Mouse (Mus musculus) liver, adult 2 months (tissue): ENCODE results near the gene Fgfr2. TPM values are rescaled to one million over a fixed set of nuclear protein-coding genes. Genes with fewer than 3 reads are reported as not detected.

Experiments
- DNase-seq: peaks from one replicate; pipeline ENCODE4 v3.0.0-alpha.2; 2011; ENCODE audit warnings: low read depth, low spot score; ENCODE audit errors: extremely low read depth
- H3K27ac ChIP-seq: fragments of 200-500 bp; replicated peaks from 2 replicates; pipeline ENCODE4 v1.5.1; 2012; ENCODE audit warnings: low read depth, mild to moderate bottlenecking, control low read depth, inconsistent platforms, low read length; ENCODE audit not compliant: insufficient read depth
- H3K27me3 ChIP-seq: fragments of 200-500 bp; 2 replicates; pipeline ENCODE4 v1.6.1; 2012; ENCODE audit warnings: mild to moderate bottlenecking, moderate library complexity, low read length, inconsistent platforms; ENCODE audit not compliant: control insufficient read depth, insufficient read depth
- H3K36me3 ChIP-seq: fragments of 200-500 bp; 2 replicates; pipeline ENCODE4 v1.6.1; 2012; ENCODE audit warnings: low read length, inconsistent platforms; ENCODE audit not compliant: control insufficient read depth, insufficient read depth
- H3K4me1 ChIP-seq: fragments of 200-500 bp; 2 replicates; pipeline ENCODE4 v1.6.1; 2011; ENCODE audit warnings: low read length; ENCODE audit not compliant: control insufficient read depth, insufficient read depth
- H3K4me3 ChIP-seq: fragments of 200-500 bp; 2 replicates; pipeline ENCODE4 v1.5.1; 2011; ENCODE audit warnings: low read depth, mild to moderate bottlenecking, control low read depth, low read length, moderate library complexity; ENCODE audit not compliant: insufficient read depth
- H3K79me2 ChIP-seq: fragments of 200-500 bp; 2 replicates; pipeline ENCODE4 v1.6.1; 2012; ENCODE audit warnings: inconsistent platforms, mild to moderate bottlenecking, low read length, moderate library complexity; ENCODE audit not compliant: control insufficient read depth, insufficient read depth
- H3K9ac ChIP-seq: fragments of 200-500 bp; 2 replicates; pipeline ENCODE4 v1.6.1; 2012; ENCODE audit warnings: low read depth, mild to moderate bottlenecking, control low read depth, inconsistent platforms, low read length
- CTCF ChIP-seq: fragments of 200-500 bp; IDR thresholded peaks from 2 replicates; pipeline ENCODE4 v1.5.1; 2011; ENCODE audit warnings: low read depth, low read length, control low read depth
- POLR2A ChIP-seq: fragments of 200-500 bp; IDR thresholded peaks from 2 replicates; pipeline ENCODE4 v1.6.1; 2011; ENCODE audit warnings: low read length, control low read depth; ENCODE audit not compliant: insufficient read depth; ENCODE audit errors: extremely low read depth
- WGBS: fragments of 180-500 bp; shearing (Covaris S2); methylation state at CpG from one replicate; pipeline ENCODE4 v1.1.7; 2018; 5-methylcytosine and 5-hydroxymethylcytosine counted together
- polyA plus RNA-seq: library from polyadenylated mRNA; depleted of rRNA; stranded (reverse); fragments of >200 nt; gene quantifications from 2 replicates; pipeline ENCODE4 v1.2.3, GENCODE M21; 2012
- total RNA-seq: library from RNA; depleted of rRNA; stranded (reverse); fragments of >200 nt; gene quantifications from 2 replicates; pipeline ENCODE4 v1.2.3, GENCODE M21; 2014

Gene Fgfr2
- total and polyA plus RNA-seq, 2 experiments, result 16.7 to 35.2 TPM

- DNase-seq, result no peak
- Histone ChIP-seq H3K27me3 (no peaks in the 10 kb centered on the region), H3K4me3 (no peak overlapping the region), H3K36me3 (no peaks in the 10 kb centered on the region), H3K4me1 (no peaks in the 10 kb centered on the region), H3K27ac (no peak overlapping the region), H3K79me2 (no peaks in the 10 kb centered on the region), H3K9ac (no peak overlapping the region)
- TF ChIP-seq CTCF, result no peak
- WGBS, result 72% methylated on average over 16 of the region's 16 CpGs
Measured at GRCm38 (mm10) chr7:131776191-131776752, 1346.9 kb downstream of the Fgfr2 start.

- Histone ChIP-seq H3K79me2 (no peaks in the 10 kb centered on the region), H3K36me3 (no peaks in the 10 kb centered on the region), H3K9ac (no peak overlapping the region), H3K4me1 (no peaks in the 10 kb centered on the region), H3K27me3 (no peaks in the 10 kb centered on the region), H3K27ac (no peak overlapping the region), H3K4me3 (no peak overlapping the region)
- no peak for DNase-seq
- TF ChIP-seq CTCF, result no peak; the same call in 1 of the 2 replicates
- TF ChIP-seq POLR2A, result no peak
- 97% methylated on average over 3 of the region's 3 CpGs for WGBS
Measured at GRCm38 (mm10) chr7:131757922-131758321, 1365.2 kb downstream of the Fgfr2 start.

- no peaks in the 10 kb centered on the region for H3K27me3 ChIP-seq
- no peak for TF ChIP-seq CTCF
- no peak for TF ChIP-seq POLR2A
- H3K9ac ChIP-seq, result no peak overlapping the region
- H3K79me2 ChIP-seq, result no peaks in the 10 kb centered on the region
- H3K27ac ChIP-seq, result no peak overlapping the region
- no peak overlapping the region for H3K4me3 ChIP-seq
- H3K4me1 ChIP-seq, result no peaks in the 10 kb centered on the region
- WGBS, result 72% methylated on average over 16 of the region's 16 CpGs
- DNase-seq, result no peak
- no peaks in the 10 kb centered on the region for H3K36me3 ChIP-seq
Measured at GRCm38 (mm10) chr7:131747152-131748010, 1375.8 kb downstream of the Fgfr2 start.

GRCm38 (mm10) chr7:131746752-131747151 lies 1376.4 kb downstream of the Fgfr2 start:
- Histone ChIP-seq H3K9ac (no peak overlapping the region), H3K27ac (no peak overlapping the region), H3K27me3 (no peaks in the 10 kb centered on the region), H3K36me3 (no peaks in the 10 kb centered on the region), H3K4me3 (no peak overlapping the region), H3K79me2 (no peaks in the 10 kb centered on the region), H3K4me1 (no peaks in the 10 kb centered on the region)
- peak; percentile 9 for DNase-seq
- TF ChIP-seq POLR2A, result no peak
- no peak for TF ChIP-seq CTCF
- WGBS, result 10% methylated on average over 9 of the region's 9 CpGs

GRCm38 (mm10) chr7:131743193-131743592 lies 1380.0 kb downstream of the Fgfr2 start:
- TF ChIP-seq POLR2A, result no peak
- no peak for TF ChIP-seq CTCF
- Histone ChIP-seq H3K27ac (no peak overlapping the region), H3K27me3 (no peaks in the 10 kb centered on the region), H3K79me2 (no peaks in the 10 kb centered on the region), H3K4me3 (no peak overlapping the region), H3K4me1 (no peaks in the 10 kb centered on the region), H3K36me3 (no peaks in the 10 kb centered on the region), H3K9ac (no peak overlapping the region)
- WGBS, result 67% methylated on average over 8 of the region's 8 CpGs
- no peak for DNase-seq
